Mouse (Mus musculus) liver, embryonic 13.5 days (tissue): Measurements from ENCODE around the gene AI854703. TPM values are rescaled to one million over a fixed set of nuclear protein-coding genes. Genes with fewer than 3 reads are reported as not detected.

ENCODE experiments used
- ATAC-seq: fragments of 200-750 bp; cut with Nextera tagmentation; 2 replicates; pipeline ENCODE4 v1.8.0; 2017; ENCODE audit warnings: low read depth, mild to moderate bottlenecking, moderate number of reproducible peaks, moderate library complexity
- DNase-seq: peaks from one replicate; pipeline ENCODE4 v3.0.0; 2022
- H3K27ac ChIP-seq: fragments of 300-500 bp; sonication (generic); 2 replicates; pipeline ENCODE4 v1.5.1; 2015; ENCODE audit warnings: moderate library complexity, mild to moderate bottlenecking, inconsistent platforms
- H3K27me3 ChIP-seq: fragments of 300-500 bp; sonication (generic); 2 replicates; pipeline ENCODE4 v1.6.1; 2015; ENCODE audit warnings: mild to moderate bottlenecking, inconsistent platforms
- H3K36me3 ChIP-seq: fragments of 300-500 bp; sonication (generic); 2 replicates; pipeline ENCODE4 v1.6.1; 2015; ENCODE audit warnings: mild to moderate bottlenecking, inconsistent platforms
- H3K4me1 ChIP-seq: fragments of 300-500 bp; sonication (generic); replicated peaks from 2 replicates; pipeline ENCODE4 v1.6.1; 2015; ENCODE audit warnings: inconsistent platforms
- H3K4me2 ChIP-seq: fragments of 300-500 bp; sonication (generic); 2 replicates; pipeline ENCODE4 v1.6.1; 2015; ENCODE audit warnings: inconsistent platforms, mild to moderate bottlenecking, moderate library complexity
- H3K4me3 ChIP-seq: fragments of 300-500 bp; sonication (generic); replicated peaks from 2 replicates; pipeline ENCODE4 v1.5.1; 2015; ENCODE audit warnings: mild to moderate bottlenecking, inconsistent platforms
- H3K9ac ChIP-seq: fragments of 300-500 bp; sonication (generic); 2 replicates; pipeline ENCODE4 v1.6.1; 2015; ENCODE audit warnings: mild to moderate bottlenecking, inconsistent platforms
- H3K9me3 ChIP-seq: fragments of 300-500 bp; sonication (generic); replicated peaks from 2 replicates; pipeline ENCODE4 v1.6.1; 2016; ENCODE audit warnings: inconsistent platforms
- WGBS: fragments of 180-500 bp; shearing (Covaris S2); methylation state at CpG from one replicate; pipeline ENCODE4 v1.1.7; 2015; ENCODE audit not compliant: insufficient replicate concordance; 5-methylcytosine and 5-hydroxymethylcytosine counted together
- polyA plus RNA-seq: library from polyadenylated mRNA; unstranded; fragments of >200 nt; fragmentation: Nextera tagmentation; extraction: Ambion mirVana; gene quantifications from 2 replicates; pipeline ENCODE4 v1.2.1, GENCODE M21; 2015

The AI854703 gene
- polyA plus RNA-seq, 1 experiment from 2014 or later, result 0.20 TPM

DNA sequence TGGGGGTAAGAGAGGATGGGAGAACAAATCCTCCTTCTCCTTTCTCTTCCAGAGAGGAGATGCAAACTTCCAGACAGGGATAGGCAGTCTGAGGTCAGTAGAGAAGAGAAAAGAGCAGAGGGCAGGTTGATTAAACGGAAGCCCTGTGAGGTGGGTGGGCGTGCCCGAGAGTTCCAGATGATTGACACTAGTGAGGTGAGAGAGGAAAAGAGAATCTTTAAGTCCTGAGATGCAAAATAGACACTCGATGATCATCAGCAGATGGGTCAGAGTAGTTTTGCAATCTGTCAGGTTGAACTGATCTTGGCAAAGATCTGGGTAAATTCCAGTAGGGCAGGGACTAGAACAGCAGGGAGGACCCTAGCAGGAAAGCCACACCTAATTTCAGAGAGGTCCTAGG is 38.2 kb downstream of the AI854703 start:
- ATAC-seq (no peak), DNase-seq (no peak)
- H3K4me1 ChIP-seq, result peaks cover 7% of the 10 kb centered on the region
- H3K4me2 ChIP-seq, result no peak overlapping the region
- no peaks in the 10 kb centered on the region for H3K36me3 ChIP-seq
- H3K27ac ChIP-seq, result no peak overlapping the region
- H3K9me3 ChIP-seq, result no peaks in the 10 kb centered on the region
- 52% methylated on average over 4 of the region's 4 CpGs for WGBS
- no peak overlapping the region for H3K4me3 ChIP-seq
- no peak overlapping the region for H3K9ac ChIP-seq
- no peaks in the 10 kb centered on the region for H3K27me3 ChIP-seq

DNA sequence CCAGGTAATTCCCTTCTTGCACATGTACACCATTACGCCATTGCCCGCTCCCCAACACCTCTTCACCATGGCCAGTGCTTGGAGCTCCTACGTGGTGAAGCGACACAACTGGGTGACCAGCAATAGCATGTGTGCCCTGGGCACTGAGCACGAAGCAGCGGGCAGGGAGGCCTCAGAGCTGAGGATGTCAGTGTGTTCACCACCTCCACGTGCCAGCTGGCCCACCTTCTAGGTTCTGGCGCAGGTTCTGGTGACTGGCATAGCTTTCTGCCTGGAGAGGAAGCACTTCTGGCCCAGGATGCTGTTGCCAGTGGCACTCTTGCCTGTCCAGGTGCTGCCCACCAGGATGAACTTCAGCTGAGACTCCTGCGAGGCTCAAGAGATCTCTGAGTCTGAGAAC is 38.9 kb downstream of the AI854703 start:
- ATAC-seq (no peak), DNase-seq (no peak)
- Histone ChIP-seq H3K4me1 (peaks cover 7% of the 10 kb centered on the region), H3K9me3 (no peaks in the 10 kb centered on the region), H3K36me3 (no peaks in the 10 kb centered on the region), H3K4me2 (no peak overlapping the region), H3K4me3 (no peak overlapping the region), H3K27ac (no peak overlapping the region), H3K27me3 (no peaks in the 10 kb centered on the region), H3K9ac (no peak overlapping the region)
- WGBS, result 77% methylated on average over 9 of the region's 9 CpGs

- ATAC-seq, result peak; percentile 59
- Histone ChIP-seq H3K9ac (no peak overlapping the region), H3K9me3 (no peaks in the 10 kb centered on the region), H3K4me3 (no peak overlapping the region), H3K4me2 (no peak overlapping the region), H3K27me3 (no peaks in the 10 kb centered on the region), H3K36me3 (no peaks in the 10 kb centered on the region), H3K27ac (no peak overlapping the region), H3K4me1 (peaks cover 7% of the 10 kb centered on the region)
- DNase-seq, result no peak
- WGBS, result 23% methylated on average over 7 of the region's 7 CpGs
These were observed 39.6 kb downstream of the AI854703 start for GRCm38 (mm10) chr6:48666159-48666586.

GRCm38 (mm10) chr6:48668022-48668421 is 41.5 kb downstream of the AI854703 start:
- no peak overlapping the region for H3K27ac ChIP-seq
- no peaks in the 10 kb centered on the region for H3K27me3 ChIP-seq
- DNase-seq, result no peak
- H3K9me3 ChIP-seq, result no peaks in the 10 kb centered on the region
- no peak overlapping the region for H3K4me3 ChIP-seq
- no peak for ATAC-seq
- H3K9ac ChIP-seq, result no peak overlapping the region
- peaks cover 7% of the 10 kb centered on the region for H3K4me1 ChIP-seq
- no peak overlapping the region for H3K4me2 ChIP-seq
- H3K36me3 ChIP-seq, result no peaks in the 10 kb centered on the region

GRCm38 (mm10) chr6:48669446-48669969 is 42.9 kb downstream of the AI854703 start:
- 35% methylated on average over 2 of the region's 2 CpGs for WGBS
- Histone ChIP-seq H3K4me2 (no peak overlapping the region), H3K36me3 (no peaks in the 10 kb centered on the region), H3K9me3 (no peaks in the 10 kb centered on the region), H3K27me3 (no peaks in the 10 kb centered on the region), H3K27ac (no peak overlapping the region), H3K4me3 (no peak overlapping the region), H3K9ac (no peak overlapping the region), H3K4me1 (peaks cover 7% of the 10 kb centered on the region)
- no peak for ATAC-seq
- DNase-seq, result no peak

DNA sequence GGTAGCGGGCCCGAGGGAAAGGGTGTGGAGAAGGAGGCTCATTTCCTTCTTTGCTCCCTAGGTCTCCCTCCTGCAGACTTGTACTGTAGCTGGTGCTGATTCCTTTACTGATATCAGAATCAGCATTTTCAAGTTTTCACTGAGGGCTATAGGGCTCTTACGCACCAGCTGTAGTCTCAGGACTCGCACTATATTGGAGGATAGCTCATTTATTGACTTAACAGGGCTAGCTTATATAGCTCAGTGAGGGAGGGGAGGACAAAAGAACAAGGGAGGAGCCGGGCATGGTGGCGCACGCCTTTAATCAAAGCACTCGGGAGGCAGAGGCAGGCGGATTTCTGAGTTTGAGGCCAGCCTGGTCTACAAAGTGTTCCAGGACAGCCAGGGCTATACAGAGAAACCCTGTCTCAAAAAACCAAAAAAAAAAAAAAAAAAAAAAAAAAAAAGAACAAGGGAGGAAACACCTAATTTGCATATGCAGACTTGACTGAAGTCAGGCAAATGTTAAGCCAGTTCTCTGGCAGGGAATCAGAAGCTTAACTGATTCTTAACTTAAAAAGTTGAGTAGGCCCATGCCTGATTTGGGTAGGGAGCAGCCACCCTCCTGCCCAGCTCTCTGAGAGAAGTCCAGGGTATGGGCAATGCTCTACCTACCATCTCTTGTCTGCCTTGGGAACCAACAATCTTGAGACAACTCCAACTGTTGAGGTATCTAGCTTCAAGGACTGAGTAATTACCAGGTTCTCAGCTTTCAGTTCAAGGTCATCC is 47.9 kb downstream of the AI854703 start:
- DNase-seq (no peak), ATAC-seq (no peak)
- H3K9me3 ChIP-seq, result no peaks in the 10 kb centered on the region
- H3K27ac ChIP-seq, result no peak overlapping the region
- no peak overlapping the region for H3K4me2 ChIP-seq
- no peak overlapping the region for H3K9ac ChIP-seq
- H3K27me3 ChIP-seq, result no peaks in the 10 kb centered on the region
- 79% methylated on average over 9 of the region's 9 CpGs for WGBS
- 0 out of 2 replicates have a peak, but pooled peaks cover 4% of the 10 kb centered on the region for H3K36me3 ChIP-seq
- peaks cover 27% of the 10 kb centered on the region for H3K4me1 ChIP-seq
- H3K4me3 ChIP-seq, result no peak overlapping the region

- 0 out of 2 replicates have a peak, but pooled peaks cover 4% of the 10 kb centered on the region for H3K36me3 ChIP-seq
- H3K4me2 ChIP-seq, result peak overlapping the region; percentile 70
- H3K9ac ChIP-seq, result peak overlapping the region; percentile 62
- peak overlapping the region; percentile 74 for H3K27ac ChIP-seq
- WGBS, result 24% methylated on average over 10 of the region's 10 CpGs
- H3K4me3 ChIP-seq, result peak overlapping the region; percentile 59
- ATAC-seq, result peak; percentile 45
- peaks cover 27% of the 10 kb centered on the region for H3K4me1 ChIP-seq
- H3K27me3 ChIP-seq, result no peaks in the 10 kb centered on the region
- no peaks in the 10 kb centered on the region for H3K9me3 ChIP-seq
- DNase-seq, result no peak
These were observed 48.9 kb downstream of the AI854703 start for GRCm38 (mm10) chr6:48675400-48675930.

DNA sequence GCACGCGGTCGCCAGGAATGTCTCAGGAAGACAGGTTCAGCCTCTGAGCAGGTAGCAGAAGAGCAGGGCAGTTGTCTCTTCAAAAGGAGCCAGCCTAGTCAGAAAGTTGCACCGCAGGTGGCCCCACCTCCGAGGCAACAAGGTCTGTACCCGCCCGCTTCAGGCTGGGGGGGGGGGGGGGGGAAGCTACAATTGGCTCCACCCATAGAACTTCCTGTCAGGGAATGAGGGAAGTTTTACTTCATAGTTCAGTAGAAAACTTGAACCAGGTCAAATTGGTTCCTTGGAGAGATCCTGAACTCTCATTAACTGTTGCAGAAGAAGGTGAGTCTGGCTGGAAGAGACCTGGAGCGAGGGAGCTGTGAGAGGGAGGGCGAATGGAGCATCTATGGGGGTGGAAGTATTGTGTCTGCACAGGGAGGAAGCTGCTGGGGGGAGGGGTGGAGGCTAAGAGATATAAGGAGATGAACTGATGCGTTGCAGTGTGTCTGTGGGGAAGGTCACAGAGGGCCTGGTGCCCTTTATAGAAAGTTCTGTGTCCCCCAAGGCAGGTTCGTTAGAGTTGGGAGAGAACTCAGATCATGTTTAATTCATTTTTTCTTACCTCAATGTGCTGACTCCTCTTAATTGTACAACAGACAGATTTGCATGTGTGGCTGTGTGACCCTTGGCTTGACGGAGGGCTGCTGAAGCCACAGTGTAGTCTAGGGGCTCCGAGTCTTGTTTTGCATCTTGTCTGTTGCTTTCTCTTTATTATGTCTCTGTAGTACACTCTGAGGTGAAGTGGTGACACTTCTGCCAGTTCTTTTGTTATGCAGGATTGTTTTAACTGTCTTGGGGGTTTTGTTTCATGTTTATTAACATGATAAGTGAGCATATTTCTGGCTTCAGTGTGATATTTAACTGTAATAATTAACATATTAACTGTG is 49.6 kb downstream of the AI854703 start, which contains the start of gene Gimap9:
Gimap9 (plus strand) TSS at position 199 of the 929 bp plus-strand sequence.
- 9% methylated on average over 11 of the region's 13 CpGs for WGBS
- Histone ChIP-seq H3K4me3 (peak within 1 kb of the TSS; percentile 59), H3K4me2 (peak within 1 kb of the TSS; percentile 70), H3K27me3 (no peaks in the 10 kb centered on the region), H3K27ac (peak within 1 kb of the TSS; percentile 74), H3K4me1 (peaks cover 27% of the 10 kb centered on the region), H3K9ac (peak within 1 kb of the TSS; percentile 62), H3K9me3 (no peaks in the 10 kb centered on the region), H3K36me3 (0 out of 2 replicates have a peak, but pooled peaks cover 4% of the 10 kb centered on the region)
- ATAC-seq (peak; percentile 86), DNase-seq (peak; percentile 40)

DNA sequence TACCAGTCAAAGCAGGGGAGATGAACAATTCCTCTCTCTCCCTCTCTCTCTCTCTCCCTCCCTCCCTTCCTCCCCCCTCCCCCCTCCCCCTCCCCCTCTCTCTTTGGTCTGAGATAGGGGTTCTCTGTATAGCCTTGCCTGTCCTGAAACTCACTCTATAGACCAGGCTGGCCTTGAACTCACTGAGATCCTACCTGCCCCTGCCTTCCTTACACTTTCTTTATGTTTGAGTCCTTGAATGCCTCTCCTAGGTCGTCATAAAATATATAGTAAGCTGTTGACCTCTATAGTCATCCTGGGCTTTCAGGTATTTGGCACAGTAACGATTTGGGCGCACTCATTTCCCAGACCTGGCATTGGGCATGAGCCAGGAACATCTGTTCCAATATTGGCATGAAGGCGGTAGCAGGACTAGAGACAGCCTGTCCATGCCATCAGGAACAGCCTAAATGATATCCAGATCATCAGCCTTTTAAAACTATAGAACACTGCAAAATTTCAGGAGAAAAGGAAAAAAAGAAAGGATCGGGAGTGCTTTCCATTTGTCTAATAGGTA is 50.4 kb downstream of the AI854703 start:
- 62% methylated on average over 5 of the region's 5 CpGs for WGBS
- Histone ChIP-seq H3K9me3 (no peaks in the 10 kb centered on the region), H3K4me1 (peaks cover 27% of the 10 kb centered on the region), H3K4me2 (peak overlapping the region; percentile 70), H3K27ac (no peak overlapping the region), H3K4me3 (peak overlapping the region; percentile 59), H3K9ac (0 out of 2 replicates have a peak overlapping the region, but pooled peaks have one; percentile 62), H3K27me3 (no peaks in the 10 kb centered on the region), H3K36me3 (0 out of 2 replicates have a peak, but pooled peaks cover 4% of the 10 kb centered on the region)
- DNase-seq (no peak), ATAC-seq (no peak)

DNA sequence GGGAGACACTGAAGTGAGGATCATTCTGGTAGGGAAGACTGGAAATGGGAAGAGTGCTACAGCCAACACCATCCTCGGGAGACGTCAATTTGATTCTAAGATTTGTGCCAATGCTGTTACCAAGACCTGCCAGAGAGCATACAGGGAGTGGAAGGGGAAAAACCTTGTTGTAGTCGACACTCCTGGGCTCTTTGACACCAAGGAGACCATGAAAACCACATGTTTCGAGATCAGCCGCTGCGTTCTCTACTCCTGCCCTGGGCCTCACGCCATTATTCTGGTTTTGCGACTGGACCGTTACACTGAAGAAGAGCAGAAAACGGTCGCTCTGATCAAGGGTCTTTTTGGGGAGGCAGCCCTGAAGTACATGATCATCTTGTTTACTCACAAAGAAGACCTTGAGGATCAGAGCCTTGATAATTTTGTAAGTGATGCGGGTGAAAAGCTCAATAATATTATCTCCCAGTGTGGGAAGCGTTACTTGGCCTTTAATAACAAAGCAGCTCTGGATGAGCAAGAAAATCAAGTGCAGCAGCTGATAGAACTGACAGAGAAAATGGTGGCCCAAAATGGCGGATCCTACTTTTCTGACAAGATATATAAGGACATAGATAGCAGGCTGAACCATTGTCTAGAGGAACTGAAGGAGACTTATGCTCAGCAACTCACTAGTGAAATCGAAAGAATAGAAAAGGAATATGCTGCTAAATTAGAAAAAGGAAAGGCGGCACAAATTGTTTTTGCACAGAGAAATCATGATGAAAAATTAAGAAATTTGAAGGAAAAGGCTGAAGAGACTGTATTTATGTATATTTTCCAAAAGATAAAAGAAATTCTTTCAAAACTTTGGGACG is 51.2 kb downstream of the AI854703 start:
- ATAC-seq, result no peak
- no peak for DNase-seq
- no peaks in the 10 kb centered on the region for H3K9me3 ChIP-seq
- peak overlapping the region; percentile 70; the same call in 1 of the 2 replicates for H3K4me2 ChIP-seq
- H3K27ac ChIP-seq, result no peak overlapping the region
- no peaks in the 10 kb centered on the region for H3K27me3 ChIP-seq
- 0 out of 2 replicates have a peak, but pooled peaks cover 4% of the 10 kb centered on the region for H3K36me3 ChIP-seq
- no peak overlapping the region for H3K9ac ChIP-seq
- 73% methylated on average over 17 of the region's 17 CpGs for WGBS
- H3K4me1 ChIP-seq, result peaks cover 27% of the 10 kb centered on the region
- H3K4me3 ChIP-seq, result no peak overlapping the region
